Mouse (Mus musculus): ENCODE data around the gene S100a13. TPM values are rescaled to one million over a fixed set of nuclear protein-coding genes. Genes with fewer than 3 reads are reported as not detected.

S100a13 gene
- total RNA-seq, 1 experiment from 2014 or later: 41.1 TPM

DNA sequence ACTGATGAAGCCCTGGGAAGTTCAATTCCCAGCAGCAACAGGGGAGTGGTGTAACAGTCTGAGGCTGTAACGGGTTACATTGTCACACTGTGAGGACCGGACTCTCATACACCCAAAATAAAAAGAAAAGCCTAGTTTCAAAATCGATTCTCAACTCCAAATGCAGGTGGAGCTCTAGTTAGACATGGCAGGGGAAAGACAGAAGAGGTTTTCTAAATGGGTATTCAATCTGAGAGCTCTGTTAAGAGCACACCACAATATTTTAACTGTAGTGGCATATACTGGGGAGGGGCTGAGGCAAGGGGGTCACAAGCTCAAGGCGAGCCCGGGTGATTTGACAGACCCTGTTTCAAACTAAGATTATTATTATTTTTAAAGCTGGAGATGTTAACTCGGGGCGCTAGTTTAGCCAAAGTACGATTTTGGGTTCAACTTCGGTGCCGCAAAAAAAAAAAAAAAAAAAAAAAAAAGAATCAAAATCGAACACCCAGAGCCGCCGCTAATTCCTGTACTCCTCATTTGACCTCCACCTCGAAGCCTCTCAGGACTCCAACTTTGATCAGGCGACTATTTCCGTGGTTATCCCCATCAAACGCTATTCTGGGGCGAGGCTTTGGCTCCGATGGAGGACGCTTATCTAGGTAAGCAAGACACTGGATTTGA lies 5.8 kb upstream of the S100a13 start:
- no peak for DNase-seq

DNA sequence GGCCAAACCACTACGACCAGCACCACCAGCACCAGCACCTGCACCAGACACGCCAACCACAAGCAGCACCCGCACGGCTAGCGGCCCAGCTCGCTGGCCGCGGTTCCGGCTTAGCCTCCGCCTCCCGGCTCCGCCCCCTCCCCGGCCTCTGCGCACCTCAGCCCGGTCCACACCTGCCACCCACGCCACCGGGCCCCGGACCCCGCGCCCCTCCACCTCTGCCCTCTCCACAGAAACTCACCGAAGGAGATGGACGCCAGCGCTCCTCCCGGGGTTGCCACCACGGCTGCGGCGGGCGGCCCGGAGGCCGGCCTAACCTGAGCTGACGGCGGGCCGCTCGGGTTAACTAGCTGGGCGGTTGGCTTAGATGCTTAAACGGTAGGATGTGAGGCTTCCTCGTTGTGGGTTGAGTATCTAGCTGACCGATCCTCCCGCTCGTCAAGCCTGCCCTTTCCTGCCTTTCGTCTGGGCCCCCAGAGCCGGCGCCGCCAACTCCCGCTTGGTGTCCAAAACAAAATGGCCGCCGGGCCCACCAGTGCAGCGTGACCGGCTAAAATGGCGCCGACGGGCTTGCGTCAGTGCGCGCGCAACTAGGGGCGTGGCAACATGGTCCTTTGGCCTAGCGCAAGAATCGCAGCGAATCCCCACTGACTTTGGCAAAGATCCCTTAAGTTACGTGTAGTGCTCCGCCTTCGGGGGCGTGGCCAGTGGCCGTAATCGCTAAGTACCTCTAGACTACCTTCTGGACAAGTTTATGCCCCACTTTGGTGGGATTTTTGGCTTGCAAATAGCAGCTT lies 5.1 kb upstream of the S100a13 start, which contains the start of gene Chtop:
Gene Chtop, minus strand, starts transcription at position 549 of the 797 bp plus-strand sequence.
- peak; percentile 100 for DNase-seq

DNA sequence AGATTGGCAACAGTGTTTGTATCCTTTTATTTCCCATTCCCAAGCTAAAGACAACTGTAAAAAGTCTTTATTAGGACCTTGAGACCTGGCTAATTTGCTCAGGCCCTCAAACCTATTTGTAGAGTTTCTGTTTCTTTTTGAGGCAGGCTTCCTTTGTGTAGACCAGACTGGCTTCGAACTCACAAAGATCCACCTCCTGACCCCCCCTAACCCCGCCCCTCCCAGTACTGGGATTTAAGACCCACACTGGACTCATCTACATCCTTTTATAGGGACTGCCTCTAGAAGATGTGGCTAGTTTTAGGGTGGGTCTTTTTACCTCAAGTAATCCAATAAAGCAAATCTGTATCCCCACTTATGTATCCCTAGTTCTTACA lies 4.5 kb upstream of the S100a13 start:
- no peak for DNase-seq

DNA sequence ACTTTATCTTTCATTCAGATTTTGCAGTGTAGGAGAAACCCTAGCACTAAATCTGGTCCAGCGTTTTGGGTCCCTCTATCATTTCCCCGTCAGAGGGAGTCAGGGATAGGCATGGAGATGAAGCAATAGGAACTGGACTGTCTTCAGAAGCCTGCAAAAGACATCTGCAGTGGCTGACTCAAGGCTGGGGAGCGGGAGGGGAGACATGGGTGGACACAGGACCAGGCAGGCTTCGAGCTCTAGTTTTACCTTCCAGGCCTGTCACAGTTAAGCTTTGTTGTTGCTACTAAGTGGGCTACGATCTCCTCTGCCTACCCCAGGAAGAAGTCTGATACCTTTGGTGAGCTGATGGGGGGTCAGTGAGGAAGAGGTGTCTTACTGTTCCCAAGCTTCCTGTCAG lies 2.0 kb upstream of the S100a13 start:
- DNase-seq: no peak

DNA sequence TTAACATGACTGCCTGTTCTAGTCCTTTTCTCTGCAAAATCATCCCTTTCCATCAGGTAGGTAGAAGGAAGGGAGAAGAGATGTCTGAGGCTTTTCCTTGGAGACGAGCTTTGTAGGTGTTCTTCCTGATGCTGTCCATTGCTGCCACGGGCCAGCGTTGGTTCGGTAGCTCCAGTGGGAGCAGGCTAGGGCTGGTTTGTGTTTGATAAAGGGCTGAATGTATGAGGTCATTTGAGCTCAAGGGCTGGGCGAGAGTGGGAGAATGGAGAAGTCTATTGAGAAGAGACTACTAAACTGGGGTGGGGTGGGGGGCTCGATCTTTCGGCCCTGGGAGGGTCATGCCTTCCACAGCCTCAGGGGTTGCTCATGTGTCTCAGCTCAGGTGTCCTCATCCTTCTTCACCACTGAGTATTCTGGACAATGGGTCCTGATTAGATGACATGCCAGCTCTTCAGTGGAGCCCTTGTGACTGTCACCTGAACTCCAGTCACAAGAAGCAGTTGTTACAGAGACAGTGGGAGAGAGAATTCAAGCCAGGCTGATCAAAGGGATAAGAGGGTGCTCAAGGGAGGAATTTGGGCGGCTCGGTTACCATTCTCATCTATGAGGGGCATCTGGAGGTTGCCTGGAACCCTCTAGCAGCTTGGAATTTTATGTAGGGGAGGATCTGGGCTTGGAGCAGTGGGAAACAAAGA lies 1.1 kb upstream of the S100a13 start:
- DNase-seq: no peak

DNA sequence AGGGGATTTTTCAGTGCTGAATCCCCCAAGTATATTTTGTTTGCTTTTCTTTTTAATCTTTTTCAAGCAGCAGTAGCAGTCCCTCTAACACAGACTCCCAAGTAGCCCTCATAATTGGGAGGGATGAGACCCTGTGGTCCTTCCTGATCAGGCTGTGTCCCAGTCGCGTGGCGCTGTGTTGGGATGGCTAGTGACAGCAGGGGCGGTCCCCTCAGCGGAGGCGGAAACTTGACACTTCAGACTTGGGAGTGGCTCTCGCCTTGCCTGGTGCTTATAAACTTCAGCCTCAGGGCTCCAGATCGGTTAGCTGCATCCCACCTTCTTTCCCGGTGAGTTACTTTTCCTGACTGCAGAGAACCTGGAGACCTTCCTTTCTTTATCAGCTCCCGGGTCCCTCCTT lies 456 bp downstream of the S100a13 start:
- DNase-seq: peak; percentile 73

DNA sequence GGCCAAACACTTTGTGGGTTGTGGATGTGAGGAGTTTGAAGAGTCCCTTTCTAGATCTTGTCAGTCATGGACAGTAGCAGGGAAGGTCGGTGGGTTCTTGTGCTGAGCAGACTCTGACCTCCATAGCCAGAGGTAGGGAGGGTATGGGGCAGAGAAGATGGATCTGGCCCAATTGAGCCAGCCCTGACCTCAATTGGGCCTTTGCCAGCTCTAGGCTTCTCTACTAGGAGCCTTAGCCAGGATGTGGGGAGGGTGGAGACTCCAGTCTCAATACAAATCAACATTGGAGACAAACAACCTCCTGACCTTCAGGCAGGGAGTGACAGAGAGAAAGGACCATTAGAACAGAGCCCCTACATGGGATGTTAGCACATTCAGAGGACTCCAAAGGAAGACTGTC lies 1.0 kb downstream of the S100a13 start:
- DNase-seq: peak; percentile 48

DNA sequence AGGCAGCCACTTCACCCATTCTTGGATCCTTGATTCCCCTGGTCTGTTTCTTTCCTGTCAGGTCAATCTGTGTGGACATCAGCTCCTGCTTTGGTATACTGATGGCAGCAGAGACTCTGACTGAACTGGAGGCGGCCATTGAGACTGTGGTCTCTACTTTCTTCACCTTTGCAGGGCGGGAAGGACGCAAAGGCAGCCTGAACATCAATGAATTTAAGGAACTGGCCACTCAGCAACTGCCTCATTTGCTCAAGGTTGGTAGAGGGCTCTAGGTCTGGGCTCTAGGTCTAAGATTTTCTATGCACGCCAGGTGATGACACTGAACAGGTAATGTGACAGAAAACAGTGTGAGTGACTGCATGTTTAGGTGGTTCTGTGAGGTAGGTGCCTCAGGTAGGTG lies 1.6 kb downstream of the S100a13 start:
- no peak for DNase-seq

DNA sequence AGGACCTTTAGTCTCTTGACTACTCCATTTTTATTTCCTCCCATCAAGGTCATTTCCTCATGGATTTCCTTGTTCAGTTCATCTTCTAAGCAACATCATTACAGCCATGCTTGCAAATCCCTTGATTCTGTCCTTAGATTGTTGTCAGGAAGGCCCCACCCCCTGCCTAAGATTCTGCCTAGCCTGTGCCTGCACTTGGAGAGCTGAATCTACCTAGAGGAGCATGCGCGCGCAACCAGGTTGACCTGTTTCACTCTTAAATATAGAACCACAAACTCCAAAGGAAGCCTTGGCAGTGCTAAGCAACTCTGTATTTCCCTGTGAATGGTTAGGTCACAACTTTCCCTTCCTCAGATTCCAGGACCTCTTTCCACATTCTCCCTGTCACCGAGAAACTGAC lies 3.5 kb downstream of the S100a13 start:
- no peak for DNase-seq

DNA sequence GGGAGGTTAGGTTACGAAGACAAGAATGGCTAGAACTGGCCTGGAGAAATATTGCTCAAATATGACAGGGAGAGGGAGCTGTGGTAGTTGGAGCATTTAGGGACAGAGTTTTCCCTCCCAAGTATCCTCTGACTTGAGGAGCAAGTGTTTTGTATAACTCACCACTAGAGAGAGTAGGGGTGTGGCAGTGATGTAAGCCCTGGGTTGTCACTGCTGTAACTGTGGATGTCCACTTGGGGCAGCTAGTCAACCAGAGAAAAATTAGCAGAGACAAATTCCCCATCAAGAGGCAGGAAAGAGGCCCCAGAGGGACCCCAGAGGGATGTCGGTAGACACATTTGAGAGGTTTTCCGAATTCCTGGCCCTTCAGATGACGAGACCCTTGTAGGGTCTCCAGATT lies 11.2 kb downstream of the S100a13 start:
- DNase-seq: no peak

DNA sequence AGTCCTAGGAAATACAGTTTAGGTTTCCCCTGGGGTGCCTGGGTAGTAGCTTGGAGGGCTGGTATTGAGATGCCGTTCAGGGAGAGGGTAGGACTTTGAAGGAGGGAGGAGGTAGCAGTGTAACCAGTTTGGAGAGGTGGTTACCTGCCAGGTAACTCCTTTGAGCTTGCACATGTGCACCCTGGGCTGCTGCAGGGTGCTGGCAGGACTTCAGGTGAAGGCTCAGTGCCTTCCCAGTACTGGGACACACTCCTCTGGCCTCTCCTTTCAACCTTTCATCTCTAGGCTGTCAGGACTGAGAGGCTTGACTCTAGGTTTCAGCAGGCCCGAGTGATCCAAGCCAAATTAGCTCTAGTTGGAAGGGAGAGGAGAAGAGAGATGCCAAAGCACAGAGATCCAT lies 11.8 kb downstream of the S100a13 start:
- DNase-seq: no peak

DNA sequence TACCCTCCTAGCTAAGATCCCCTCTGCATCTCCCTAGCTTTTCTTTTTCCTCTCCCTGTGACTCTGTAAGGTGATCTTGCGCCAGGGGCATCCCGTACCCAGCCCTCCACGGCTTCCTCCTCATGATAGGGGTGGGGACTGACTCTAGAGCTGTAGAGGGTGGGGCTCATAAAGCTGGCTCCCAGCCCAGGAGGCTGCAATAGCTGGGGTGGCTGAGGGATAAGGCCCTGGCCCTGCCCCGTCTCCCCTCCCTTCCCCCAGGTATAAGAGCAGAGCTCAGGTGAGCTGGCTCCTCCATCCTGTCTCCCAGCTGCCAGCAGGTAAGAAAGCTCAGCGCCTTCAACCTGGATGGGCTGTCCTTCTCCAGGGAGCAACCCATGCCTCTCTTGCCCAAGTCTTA lies 12.3 kb downstream of the S100a13 start, which contains the start of gene S100a14:
Gene S100a14, plus strand, starts transcription at position 277 of the 400 bp plus-strand sequence.
- no peak for DNase-seq

DNA sequence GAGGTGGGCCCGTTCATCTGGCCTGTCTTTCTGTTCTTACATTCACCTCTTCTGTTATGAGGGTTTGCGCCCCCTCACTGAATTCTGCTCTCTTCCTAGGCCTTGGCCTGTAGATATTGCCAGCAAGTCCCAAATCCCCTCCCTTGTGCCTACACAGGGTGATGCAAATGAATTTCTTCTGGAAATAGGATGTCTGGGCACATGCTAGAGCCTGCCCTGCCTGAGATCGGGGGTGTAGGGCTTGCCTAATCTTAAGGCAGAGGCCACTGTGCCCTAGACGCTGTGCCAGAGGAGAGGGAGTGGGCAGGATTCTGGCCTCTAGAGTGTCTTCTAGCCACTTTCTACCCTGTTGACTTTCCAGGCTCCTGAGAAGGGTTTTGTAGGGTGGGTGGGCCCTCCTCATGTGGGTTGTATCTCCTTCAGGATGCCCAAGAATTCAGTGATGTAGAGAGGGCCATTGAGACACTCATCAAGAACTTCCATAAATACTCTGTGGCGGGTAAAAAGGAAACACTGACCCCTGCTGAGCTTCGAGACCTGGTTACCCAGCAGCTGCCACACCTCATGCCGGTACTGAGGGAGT lies 13.1 kb downstream of the S100a13 start:
- no peak for DNase-seq

DNA sequence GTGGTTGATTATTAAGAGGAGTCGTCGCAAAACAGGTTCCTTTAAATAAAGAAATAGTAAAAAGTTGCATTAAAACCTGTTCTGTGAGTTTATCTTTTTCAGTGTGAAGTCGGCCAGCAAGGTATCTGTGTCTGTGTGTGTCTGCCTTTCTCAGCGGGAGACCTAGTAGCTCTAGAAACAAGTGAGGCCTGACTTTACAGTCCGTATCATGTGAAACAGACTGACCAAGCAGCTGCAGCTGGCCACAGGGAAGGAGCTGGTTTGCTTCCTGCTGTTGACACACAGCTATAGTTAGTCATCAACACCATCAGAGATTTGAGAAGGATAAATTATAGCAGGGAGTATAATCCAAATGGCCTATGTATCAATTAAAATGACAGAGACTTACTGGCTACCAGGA lies 17.5 kb downstream of the S100a13 start:
- DNase-seq: no peak

DNA sequence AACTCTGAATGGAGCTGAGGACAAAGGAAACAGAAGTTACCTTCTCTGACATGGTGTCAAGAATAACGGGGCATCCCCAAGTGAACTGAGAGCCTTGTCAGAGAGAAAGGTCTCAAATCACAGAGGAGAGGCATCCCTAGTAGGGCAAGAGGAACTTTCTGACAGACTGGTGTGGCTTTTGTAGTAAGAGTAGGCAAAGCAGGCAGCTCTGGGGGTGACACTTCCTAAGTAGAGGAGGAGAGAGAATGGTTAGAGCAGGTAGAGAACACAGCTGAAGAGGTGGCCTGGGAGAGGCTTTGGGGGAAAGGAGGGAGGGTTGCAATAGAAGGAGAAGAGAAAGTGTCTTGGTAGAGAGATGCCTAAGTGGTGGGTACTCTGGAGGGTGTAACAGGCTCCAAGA lies 21.2 kb downstream of the S100a13 start:
- no peak for DNase-seq

DNA sequence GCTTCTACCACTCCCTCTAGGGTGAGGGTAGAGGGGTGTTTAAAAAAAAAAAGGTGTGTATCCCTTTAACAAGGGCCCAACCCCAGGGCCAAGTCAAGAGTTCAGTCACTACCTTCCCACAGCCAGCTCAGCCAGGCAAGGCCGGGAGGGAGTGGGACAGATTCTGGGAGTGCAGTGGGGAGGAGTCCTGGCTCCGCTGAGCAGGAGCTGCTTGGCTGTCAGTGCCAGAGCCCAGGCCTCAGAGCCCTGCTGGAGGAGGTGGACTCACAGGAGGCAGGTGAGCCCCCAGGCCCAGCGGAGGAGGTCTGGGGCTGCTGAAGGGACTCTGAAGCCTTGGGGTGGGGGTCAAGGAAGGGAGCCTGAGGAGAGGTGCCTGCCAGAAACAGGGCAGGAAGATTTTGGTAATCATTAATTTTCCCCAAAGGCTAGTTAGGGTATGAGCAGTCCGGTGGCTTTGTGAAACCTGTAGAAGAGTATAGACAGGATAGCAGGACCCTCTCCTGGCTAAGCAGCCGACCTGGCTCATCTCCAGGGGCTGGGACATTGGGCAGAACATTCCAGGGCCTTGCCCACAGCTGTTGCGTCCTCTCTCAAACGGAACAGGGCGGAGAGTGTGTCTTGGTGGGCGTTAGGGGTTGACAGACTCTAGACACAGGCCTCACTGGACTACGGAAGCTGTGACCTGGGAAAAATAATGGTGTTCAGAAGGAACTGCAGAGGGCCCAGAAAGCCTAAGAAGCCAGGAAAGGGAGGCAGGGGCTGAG lies 23.1 kb downstream of the S100a13 start, which contains the start of gene S100a16:
Gene S100a16, plus strand, starts transcription at position 114 of the 764 bp plus-strand sequence.
- DNase-seq: peak; percentile 77

DNA sequence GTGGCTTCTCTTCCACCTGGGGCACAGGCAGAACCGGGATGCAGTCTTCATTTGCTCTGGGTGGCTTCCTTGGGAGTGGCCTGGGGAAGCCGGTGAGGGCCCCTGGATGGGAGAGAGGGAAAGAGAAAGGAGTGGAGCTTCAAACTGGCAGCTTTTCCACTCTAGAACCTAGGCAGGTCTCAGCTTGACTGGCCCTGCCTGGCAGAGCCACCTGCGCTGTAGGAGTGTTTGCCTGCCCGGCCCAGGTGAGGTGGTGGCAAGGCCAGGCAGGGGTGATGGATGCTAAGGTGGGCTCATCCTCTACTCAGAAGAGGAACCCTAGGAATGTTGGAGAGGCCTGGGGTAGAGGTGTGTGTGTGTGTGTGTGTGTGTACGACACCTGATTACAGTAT lies 23.7 kb downstream of the S100a13 start:
- DNase-seq: no peak

DNA sequence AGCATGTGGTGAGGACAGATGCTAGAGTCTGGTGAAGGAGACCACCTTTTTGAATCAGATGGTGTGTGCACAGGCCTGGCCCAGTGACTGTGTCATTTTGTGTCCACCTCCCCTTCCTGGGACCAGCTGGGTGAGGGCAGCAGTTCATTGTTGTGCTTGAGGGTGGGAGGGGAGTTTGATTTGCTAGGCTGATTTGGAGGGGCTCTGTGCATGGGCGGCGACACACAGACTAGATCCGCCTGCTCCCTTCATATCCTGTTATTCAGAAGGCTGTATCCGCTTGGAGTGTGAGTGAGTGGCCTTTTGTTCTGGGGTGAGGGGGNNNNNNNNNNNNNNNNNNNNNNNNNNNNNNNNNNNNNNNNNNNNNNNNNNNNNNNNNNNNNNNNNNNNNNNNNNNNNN lies 26.7 kb downstream of the S100a13 start:
- DNase-seq: peak; percentile 8

DNA sequence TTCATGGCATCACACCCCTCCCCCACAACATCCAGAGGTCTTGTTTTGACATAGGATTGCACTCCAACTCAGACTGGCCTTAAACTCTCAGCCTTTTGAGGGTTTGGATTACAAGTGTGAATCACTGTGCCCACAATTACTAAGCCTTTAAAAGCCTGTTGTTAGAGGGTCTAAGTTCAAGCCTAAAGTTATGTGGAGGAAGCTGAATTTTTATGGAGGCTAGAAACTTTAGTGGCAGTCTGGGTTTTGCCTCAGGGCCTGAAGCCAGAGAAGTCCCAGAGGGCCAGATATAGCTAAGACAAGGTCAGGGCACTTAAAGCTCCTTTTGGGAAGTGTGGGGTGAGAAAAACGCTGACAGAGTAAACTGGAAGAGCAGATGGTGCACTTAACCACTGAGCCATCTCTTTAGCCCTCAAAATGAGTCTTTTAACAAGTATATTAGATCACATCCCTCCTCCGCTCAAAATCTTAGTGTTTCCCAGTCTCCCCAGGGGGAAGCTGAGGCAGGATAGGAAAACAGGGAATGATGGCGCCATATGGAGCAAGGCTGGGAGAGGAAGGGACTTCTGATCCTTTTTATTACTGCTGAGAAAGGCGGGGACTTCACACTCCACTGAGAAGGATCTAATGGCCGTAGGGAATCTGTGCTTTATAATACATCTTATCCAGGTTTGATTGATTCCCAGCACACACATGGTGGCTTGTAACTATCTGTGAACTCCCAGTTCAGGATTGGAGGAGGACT lies 35.6 kb downstream of the S100a13 start:
- DNase-seq: no peak

DNA sequence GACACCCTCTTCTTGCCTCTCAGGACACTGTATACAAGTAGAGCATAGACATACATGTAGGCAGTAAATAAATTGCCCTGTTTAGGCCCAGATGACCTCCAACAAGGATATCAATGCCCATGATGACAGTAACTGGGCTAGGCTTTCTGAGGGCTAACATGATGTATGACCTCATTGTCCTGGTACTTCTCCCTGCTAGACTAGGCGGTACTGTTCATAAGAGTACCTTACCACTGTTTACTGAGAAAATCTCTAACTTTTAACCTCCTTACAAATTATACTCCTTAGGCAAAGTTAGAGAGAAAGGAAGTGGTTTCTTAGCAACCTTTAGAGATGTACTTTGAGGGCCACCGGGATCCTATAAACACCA lies 36.2 kb downstream of the S100a13 start:
- DNase-seq: no peak

DNA sequence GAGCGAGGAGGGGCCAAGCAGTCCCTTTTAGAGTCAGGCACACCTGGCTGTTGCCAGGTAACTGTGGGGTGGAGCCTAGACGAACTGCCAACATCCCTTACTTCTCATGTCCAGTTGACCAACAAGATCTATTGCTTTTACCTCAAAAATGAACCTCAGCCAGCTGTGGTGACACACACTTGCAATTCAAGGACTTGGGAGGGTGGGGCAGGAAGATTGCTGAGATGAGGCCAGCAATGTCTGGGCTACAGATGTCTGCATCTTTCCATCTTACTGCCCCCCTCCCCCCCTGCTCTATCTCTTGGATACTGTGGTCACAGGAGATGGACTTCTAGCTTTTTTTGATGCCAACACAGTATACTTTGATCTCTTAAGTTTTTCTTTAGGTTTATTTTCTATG lies 38.0 kb downstream of the S100a13 start:
- DNase-seq: no peak
